Mouse (Mus musculus) gastrocnemius, postnatal 25 days (tissue): ENCODE measurements around the gene Cklf. TPM values are rescaled to one million over a fixed set of nuclear protein-coding genes. Genes with fewer than 3 reads are reported as not detected.
"Not testable (repeated sequence)": the region's sequence is repeated elsewhere in the genome, so short reads cannot be mapped to it uniquely, and the experiment has no call there.

Experiments
- DNase-seq: peaks from one replicate; pipeline ENCODE4 v3.0.0; 2022
- total RNA-seq, 2 experiments: library from RNA; stranded (reverse); gene quantifications; 1 replicate in 1 of 2; 2 replicates in 1 of 2; pipeline ENCODE4 v1.2.3; 2021

Cklf gene
- total RNA-seq, 2 experiments from 2014 or later, result 1.7 to 2.9 TPM

DNA sequence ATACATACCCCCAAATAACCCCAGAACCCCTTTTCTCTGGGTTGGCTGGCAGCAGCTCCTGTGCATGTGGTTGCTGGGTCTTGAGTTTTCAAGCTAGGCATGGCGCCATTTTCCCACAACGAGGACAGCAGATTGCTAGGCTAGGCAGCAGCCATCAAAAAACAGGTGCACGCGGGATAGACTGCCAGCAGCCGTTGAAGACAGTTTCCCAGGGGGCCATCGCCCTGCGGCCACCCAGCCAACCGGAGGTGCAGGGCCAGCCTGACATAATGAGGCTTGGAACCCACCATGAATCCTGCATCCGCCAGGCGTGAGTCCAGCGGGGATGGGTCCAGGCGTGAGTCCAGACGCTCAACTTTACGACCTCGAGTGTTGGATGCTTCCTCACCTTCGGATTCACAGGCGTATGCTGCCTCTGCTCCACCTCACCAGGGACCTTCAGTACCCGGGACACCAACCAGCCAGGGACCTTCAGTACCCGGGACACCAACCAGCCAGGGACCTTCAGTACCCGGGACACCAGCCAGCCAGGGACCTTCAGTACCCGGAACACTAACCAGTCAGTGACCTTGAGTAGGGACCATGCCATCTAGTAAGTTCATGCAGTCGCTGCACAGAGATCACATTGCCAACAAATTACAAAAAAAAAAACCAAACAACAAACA, 13.7 kb downstream of the Cklf start:
- not testable (repeated sequence) for DNase-seq

DNA sequence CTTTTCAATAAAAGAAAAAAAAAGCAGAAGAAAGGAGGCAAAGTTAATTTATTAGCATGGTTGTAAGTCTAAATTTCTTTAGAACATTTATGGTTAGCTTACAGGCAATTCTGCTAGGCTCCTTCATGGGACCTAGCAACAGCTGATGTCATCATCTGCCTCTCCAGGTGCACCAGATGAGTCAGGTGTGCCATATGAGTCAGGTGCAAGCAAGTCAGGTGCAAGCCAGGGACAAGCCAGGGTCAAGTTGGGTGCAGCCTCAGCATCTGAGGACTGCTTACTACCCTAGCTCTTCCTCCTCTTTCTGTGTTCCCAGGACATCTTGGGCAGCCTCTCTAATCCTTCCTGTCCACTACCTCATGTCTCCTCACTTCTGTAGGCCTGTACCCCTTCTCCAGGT, 17.7 kb downstream of the Cklf start:
- DNase-seq, result no peak

DNA sequence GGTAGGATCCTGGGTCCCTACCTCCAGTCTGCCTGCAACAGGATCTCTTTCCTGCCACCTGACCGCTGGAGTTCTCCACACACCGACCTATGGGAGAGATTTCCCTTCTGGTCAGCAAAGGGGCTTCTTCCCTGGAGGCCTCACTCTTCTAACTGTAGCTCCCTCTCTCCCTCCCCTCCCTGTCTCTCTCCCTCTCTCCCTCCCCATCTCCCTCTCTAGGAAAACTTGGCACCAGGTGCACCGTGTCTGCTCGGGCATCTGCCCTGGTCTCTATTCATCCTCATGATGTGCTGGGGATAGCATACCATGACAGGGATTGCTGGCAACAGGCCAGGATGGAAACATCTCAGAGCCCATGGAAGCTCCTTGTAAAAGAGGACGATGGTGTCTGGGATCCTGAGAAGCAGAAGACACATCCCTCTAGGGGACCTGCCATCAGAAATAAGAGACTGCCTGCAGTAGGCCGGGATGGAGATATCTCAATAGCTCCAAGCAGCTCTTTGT, 18.3 kb downstream of the Cklf start:
- no peak for DNase-seq

DNA sequence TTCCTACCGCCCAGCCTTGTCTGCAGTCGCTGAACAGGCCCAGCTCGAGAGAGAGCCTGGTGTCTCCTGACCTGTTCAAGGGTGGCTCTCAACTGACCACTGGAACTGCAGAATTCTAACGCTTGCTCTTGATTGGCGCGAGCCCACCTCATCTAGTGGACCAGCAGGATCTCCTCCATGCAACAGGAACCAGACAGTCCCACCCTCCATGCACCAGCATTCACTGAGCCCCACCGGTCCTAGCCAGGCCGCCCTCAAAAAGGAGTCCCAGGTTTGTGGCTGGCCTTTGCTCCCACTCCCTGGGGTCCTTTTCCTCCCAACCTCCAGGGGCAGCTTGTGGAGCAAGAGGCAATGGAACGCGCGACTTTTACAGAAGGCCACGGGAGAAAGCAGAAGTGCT, 42.4 kb downstream of the Cklf start, which contains the start of gene Cmtm2a:
Gene Cmtm2a (minus strand): TSS at position 101 of the 400 bp plus-strand sequence.
- DNase-seq, result not testable (repeated sequence)

DNA sequence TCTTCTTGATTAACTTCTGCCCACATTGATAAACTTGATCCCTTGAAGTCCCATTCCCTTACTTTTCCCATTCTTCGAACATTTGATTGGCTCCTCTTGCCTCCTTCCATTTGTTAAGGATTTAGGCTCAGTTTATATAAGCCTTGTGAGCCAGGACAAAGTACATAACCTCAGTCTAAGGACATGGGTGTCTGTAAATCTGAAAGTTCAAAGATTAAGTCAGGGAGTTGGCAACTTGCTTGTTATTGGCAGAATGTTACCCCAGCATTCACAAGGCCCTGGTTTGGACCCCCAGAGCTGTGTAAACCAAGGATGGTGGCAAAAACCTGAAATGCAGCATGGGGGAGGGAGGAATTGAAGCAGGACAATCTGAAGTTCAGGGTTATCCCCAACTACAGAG, 43.7 kb downstream of the Cklf start:
- no peak for DNase-seq

DNA sequence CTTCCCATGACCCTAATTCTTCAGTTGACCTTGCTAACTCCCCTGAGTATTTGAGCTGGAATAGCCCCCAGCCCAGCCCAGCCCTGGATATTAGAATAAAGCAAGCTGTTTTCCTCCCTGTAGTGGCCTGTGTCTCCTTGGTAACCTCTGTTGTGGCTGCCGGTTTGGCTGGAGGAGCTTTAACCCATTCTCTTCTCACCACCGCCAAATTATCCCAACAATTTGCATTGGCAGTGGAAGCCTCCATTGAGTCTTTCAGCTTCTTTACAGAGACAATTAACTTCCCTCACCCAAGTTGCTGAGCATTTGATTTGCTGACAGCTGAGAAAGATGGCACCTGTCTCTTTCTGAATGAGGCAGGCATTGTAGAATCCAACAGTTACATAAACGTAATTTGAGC, 50.9 kb downstream of the Cklf start:
- DNase-seq, result peak; percentile 8

DNA sequence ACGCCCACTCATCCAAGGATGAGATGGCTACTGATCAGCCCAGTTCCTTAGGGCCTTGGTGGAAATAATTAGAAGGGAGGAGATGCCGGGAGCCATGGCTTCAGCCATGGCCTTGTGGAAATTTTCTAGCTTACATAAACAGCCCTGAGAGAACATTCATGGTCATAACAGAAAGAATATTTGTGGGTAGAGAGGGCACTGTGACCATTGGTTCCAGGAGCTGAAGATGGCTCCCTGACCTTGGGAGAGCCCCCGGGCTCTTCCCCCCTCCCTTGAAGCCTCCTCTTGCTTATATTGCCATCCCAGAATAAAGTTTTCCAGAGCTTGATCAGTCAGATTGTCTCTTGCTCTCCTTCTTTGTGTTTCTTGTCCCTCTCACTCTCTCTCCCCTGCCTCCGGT, 51.9 kb downstream of the Cklf start:
- DNase-seq, result not testable (repeated sequence)

- DNase-seq, result no peak
These were observed 54.3 kb downstream of the Cklf start for GRCm38 (mm10) chr8:104304962-104305361.

DNA sequence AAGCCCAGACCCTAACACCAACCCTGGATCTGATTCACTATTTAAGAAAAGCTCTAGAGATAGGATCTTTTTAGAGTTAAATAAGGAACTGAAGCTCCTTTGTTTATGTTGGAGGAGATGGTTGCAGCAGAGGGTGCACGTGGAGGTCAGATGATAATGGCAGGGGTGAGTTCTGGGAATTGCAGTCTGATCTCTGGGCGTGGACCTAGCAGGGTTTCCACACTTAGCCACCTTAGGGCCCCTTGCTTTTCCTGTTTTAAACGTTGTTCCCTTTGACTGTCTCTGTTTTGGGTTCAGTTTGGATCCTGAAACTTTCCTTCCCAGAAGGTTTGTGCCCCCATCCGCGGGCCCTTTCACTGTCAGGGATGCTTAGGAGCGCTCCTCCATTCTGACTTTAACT, 57.7 kb downstream of the Cklf start:
- not testable (repeated sequence) for DNase-seq

- DNase-seq, result peak; percentile 83
These were observed 58.9 kb downstream of the Cklf start, which contains the start of the genes Gm45711 and Cmtm1 for GRCm38 (mm10) chr8:104309441-104310155. Gene Gm45711, minus strand, starts transcription at chr8:104310081. Gene Cmtm1, minus strand, starts transcription at chr8:104310145.

- not testable (repeated sequence) for DNase-seq
These were observed 61.4 kb downstream of the Cklf start for GRCm38 (mm10) chr8:104312023-104312422.

- DNase-seq, result no peak
These were observed 62.6 kb downstream of the Cklf start for GRCm38 (mm10) chr8:104313311-104313710.

Other genes with a start within 250 kb of the Cklf start
- 10 to 100 TPM; 41.8 to 51.9 TPM for gene Cdh5, start 149.2 kb upstream of the Cklf start, total RNA-seq
- gene Bean1, start 80.4 kb upstream of the Cklf start, total RNA-seq, result under 1 TPM; 0.27 to 0.31 TPM
- 1 to 10 TPM; 2.7 to 3.8 TPM for gene Tk2, start 2.3 kb upstream of the Cklf start, total RNA-seq
- gene Cmtm2a, start 42.3 kb downstream of the Cklf start, total RNA-seq, result not detected
- not detected for gene Gm45711, start 59.2 kb downstream of the Cklf start, total RNA-seq
- not detected for gene Cmtm1, start 59.3 kb downstream of the Cklf start, total RNA-seq
- not detected for gene Gm11020, start 70.7 kb downstream of the Cklf start, total RNA-seq
- not detected for gene Cmtm2b, start 71.4 kb downstream of the Cklf start, total RNA-seq
- gene Cmtm3, start 88.5 kb downstream of the Cklf start, total RNA-seq, result 10 to 100 TPM in 1 of 2 experiments, 1 to 10 TPM in 1; 8.5 to 10.3 TPM
- 1 to 10 TPM; 3.7 to 4.1 TPM for gene Cmtm4, start 144.9 kb downstream of the Cklf start, total RNA-seq
- 100 to 1,000 TPM in 1 of 2 experiments, 10 to 100 TPM in 1; 63.2 to 101 TPM for gene Dync1li2, start 192.2 kb downstream of the Cklf start, total RNA-seq